Mouse (Mus musculus) embryonic fibroblast, embryonic 13.5 days (primary cell): ENCODE data around the gene Commd1.

ENCODE experiments used
- CTCF ChIP-seq: IDR thresholded peaks from 2 replicates; pipeline ENCODE4 v1.5.1; 2011; ENCODE audit warnings: mild to moderate bottlenecking, control low read depth, low read length, moderate library complexity, borderline replicate concordance; ENCODE audit not compliant: insufficient read depth
- POLR2A ChIP-seq: IDR thresholded peaks from 2 replicates; pipeline ENCODE4 v1.6.1; 2011; ENCODE audit warnings: low read depth, mild to moderate bottlenecking, control low read depth, low read length, moderate library complexity

DNA sequence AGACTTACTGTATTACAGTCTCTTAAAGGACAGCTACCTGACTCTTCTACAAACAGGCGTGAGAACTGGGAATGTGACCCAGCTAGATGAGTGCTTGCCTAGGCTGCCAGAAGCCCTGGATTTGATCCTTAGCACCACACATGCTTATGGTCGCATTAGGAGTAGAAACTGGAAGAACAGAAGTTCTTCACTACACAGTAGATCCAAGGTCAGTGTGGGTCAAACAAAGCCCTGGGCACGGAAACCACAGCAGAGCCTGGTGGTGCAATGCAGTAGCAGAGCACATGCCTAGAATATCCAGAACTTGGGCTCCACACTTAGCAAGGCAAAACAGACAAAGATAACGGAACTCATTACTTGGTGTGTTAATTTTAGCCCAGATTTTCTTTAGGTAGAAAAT, 132.1 kb downstream of the Commd1 start:
- TF ChIP-seq CTCF (no peak), POLR2A (no peak)
